Mouse (Mus musculus) lung, postnatal 36 days (tissue): ENCODE measurements at regions not wholly inside any gene's neighbourhood (a gene's known extent, or its start where the extent isn't known, plus 50 kb on each side); places are given as distances from the start of the nearest gene placed in this dataset.

Experiments used
- DNase-seq: peaks from one replicate; pipeline ENCODE4 v3.0.0; 2022; ENCODE audit warnings: mixed read lengths

- DNase-seq, result no peak
Measured at GRCm38 (mm10) chr13:84401006-84401405, 178.9 kb downstream of the Tmem161b start.

GRCm38 (mm10) chr13:84404566-84405194 lies 182.6 kb downstream of the Tmem161b start:
- no peak for DNase-seq

- no peak for DNase-seq
Measured at GRCm38 (mm10) chr13:84434444-84434843, 212.3 kb downstream of the Tmem161b start.

GRCm38 (mm10) chr13:84437586-84438443 lies 215.7 kb downstream of the Tmem161b start:
- DNase-seq, result no peak

GRCm38 (mm10) chr13:84438444-84438766 lies 216.3 kb downstream of the Tmem161b start:
- no peak for DNase-seq

GRCm38 (mm10) chr13:84448514-84448913 lies 226.4 kb downstream of the Tmem161b start:
- no peak for DNase-seq

GRCm38 (mm10) chr13:84449001-84449551 lies 227.0 kb downstream of the Tmem161b start:
- DNase-seq, result no peak
